Mouse (Mus musculus) gastrocnemius, adult 2 months (tissue): ENCODE measurements around the gene Abi1. TPM values are rescaled to one million over a fixed set of nuclear protein-coding genes. Genes with fewer than 3 reads are reported as not detected.
A peak's percentile ranks its signal among the peaks of the same experiment; 100 is the strongest.

ENCODE experiments used
- DNase-seq: peaks from one replicate; pipeline ENCODE4 v3.0.0; 2022
- H3K27ac ChIP-seq: fragments of 200-600 bp; 2 replicates; pipeline ENCODE4 v1.8.1; 2022; ENCODE audit warnings: mild to moderate bottlenecking
- H3K4me3 ChIP-seq: fragments of 200-600 bp; 2 replicates; pipeline ENCODE4 v1.8.1; 2022; ENCODE audit warnings: mild to moderate bottlenecking, moderate library complexity
- CTCF ChIP-seq: fragments of 200-600 bp; IDR thresholded peaks from 2 replicates; pipeline ENCODE4 v1.8.1; 2022; ENCODE audit warnings: antibody characterized with exemption, mild to moderate bottlenecking, moderate library complexity
- intact Hi-C: fragments of 180-260 bp; cut with DNase I; formaldehyde crosslinking; loops from one replicate; pipeline ENCODE4 v1.15.1; 2025
- long read RNA-seq, 2 experiments: library from polyadenylated mRNA; stranded (forward); transcript quantifications; one replicate each; pipeline ENCODE4 v2.0.0; 2021
- total RNA-seq, 2 experiments: library from RNA; stranded (reverse); gene quantifications; 2 replicates each; pipeline ENCODE4 v1.2.3; 2021

The Abi1 gene
- total RNA-seq = 10 to 100 TPM; 17.3 to 18.9 TPM
- long read RNA-seq, experiment 1, transcript Abi1-202 (11 exons, 3,023 nt) = major isoform, 7 of 20 reads
- long read RNA-seq, experiment 1, partial matches to known transcripts = 0 of 20 reads
- long read RNA-seq, experiment 1, other reads (novel, unspliced or antisense) = 5 of 20 reads
- long read RNA-seq, experiment 2, partial matches to known transcripts = 2 of 15 reads
- long read RNA-seq, experiment 2, other reads (novel, unspliced or antisense) = 9 of 15 reads

GRCm38 (mm10) chr2:23040001-23040646, at the start of gene Abi1:
Gene Abi1 (minus strand): TSS chr2:23040241.
- peak within 1 kb of the TSS; percentile 100 for H3K4me3 ChIP-seq
- intact Hi-C loops = loop anchor here (1.0 kb wide), 1 partner anchor 28 kb away; the partner anchor contains the start of gene Acbd5
- peak; percentile 95 for DNase-seq
- peak; percentile 63 for TF ChIP-seq CTCF
- H3K27ac ChIP-seq = peak within 1 kb of the TSS; percentile 92

- no peak for DNase-seq
- H3K27ac ChIP-seq = no peak overlapping the region
- H3K4me3 ChIP-seq = no peak overlapping the region
- TF ChIP-seq CTCF = no peak
- intact Hi-C loops = no loop called here
Observed at GRCm38 (mm10) chr2:23084540-23084939, 44.5 kb upstream of the Abi1 start.

DNA sequence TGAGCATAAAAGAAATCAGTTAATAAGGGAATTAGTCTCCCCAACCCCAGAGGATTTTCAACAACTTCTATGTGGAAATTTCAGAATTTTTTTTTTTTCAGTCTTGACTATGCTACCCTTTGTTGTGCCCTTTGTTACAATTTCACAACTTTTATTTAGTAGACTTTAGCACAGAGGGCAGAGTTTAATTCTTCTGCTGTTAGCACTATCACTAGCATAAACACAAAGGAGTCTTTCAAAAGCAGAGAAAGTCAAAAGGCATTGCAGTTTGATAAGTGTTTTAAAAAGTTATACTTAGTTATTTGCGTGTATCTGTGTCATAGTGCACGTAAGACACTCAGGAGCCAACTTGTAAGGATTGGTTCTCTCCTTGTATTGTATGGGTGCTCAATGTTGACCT, 38.5 kb upstream of the Abi1 start:
- TF ChIP-seq CTCF = no peak
- intact Hi-C loops = loop anchor here (10.0 kb wide), 1 partner anchor 134 kb away; no protein-coding TSS in a partner anchor
- no peak overlapping the region for H3K27ac ChIP-seq
- no peak for DNase-seq
- H3K4me3 ChIP-seq = no peak overlapping the region

DNA sequence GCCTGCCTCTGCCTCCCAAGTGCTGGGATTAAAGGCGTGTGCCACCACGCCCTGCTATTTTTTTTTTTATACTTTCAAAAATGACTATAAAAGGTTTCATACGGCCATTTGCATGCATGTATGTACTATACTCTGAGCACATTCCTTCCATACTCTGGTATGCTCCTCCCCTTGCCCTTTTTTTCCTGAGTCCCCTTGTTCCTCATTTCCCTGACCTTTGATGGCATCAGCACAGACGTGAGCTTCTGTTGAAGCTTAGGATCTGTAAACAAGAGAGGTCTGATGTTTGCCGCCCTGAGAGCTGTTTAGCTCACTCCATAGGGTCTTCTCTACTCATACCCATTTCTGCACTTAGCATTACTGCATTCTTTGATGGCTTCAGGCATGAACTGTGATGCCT, 37.7 kb upstream of the Abi1 start:
- no peak overlapping the region for H3K4me3 ChIP-seq
- no peak overlapping the region for H3K27ac ChIP-seq
- TF ChIP-seq CTCF = no peak
- DNase-seq = no peak
- intact Hi-C loops = loop anchor here (10.0 kb wide), 1 partner anchor 133 kb away; no protein-coding TSS in a partner anchor

- no peak overlapping the region for H3K27ac ChIP-seq
- intact Hi-C loops = loop anchor here (10.0 kb wide), 1 partner anchor 132 kb away; no protein-coding TSS in a partner anchor
- no peak for DNase-seq
- no peak overlapping the region for H3K4me3 ChIP-seq
- no peak for TF ChIP-seq CTCF
Observed at GRCm38 (mm10) chr2:23076783-23077182, 36.7 kb upstream of the Abi1 start.

GRCm38 (mm10) chr2:23075846-23076245, 35.8 kb upstream of the Abi1 start:
- intact Hi-C loops = loop anchor here (10.0 kb wide), 1 partner anchor 131 kb away; no protein-coding TSS in a partner anchor
- no peak for TF ChIP-seq CTCF
- Histone ChIP-seq H3K27ac (no peak overlapping the region), H3K4me3 (no peak overlapping the region)
- no peak for DNase-seq

DNA sequence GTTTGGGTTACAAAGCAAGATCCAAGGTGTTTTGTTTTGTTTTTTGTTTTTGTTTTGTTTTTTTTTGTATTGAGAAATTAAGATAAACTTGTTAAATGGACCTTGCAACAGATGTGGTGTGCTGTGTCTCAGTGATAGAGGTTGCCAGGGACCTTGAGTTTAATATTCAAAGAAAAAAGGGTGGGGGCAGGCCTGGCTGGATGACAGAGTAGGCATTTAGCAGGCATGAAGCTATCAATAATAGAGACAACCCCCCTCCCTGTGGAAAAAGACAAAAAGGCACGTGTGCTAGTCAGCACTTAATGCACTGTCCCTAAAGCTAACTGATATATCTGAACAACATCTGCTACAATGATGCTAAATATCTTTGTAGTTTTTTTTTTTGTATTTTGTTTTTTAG, 31.4 kb upstream of the Abi1 start:
- intact Hi-C loops = loop anchor here (10.0 kb wide), 1 partner anchor 127 kb away; no protein-coding TSS in a partner anchor
- H3K4me3 ChIP-seq = no peak overlapping the region
- DNase-seq = no peak
- H3K27ac ChIP-seq = no peak overlapping the region
- TF ChIP-seq CTCF = no peak

- intact Hi-C loops = loop anchor here (10.0 kb wide), 1 partner anchor 126 kb away; no protein-coding TSS in a partner anchor
- H3K27ac ChIP-seq = no peak overlapping the region
- H3K4me3 ChIP-seq = no peak overlapping the region
- no peak for TF ChIP-seq CTCF
- DNase-seq = no peak
Observed at GRCm38 (mm10) chr2:23070491-23070890, 30.4 kb upstream of the Abi1 start.

- Histone ChIP-seq H3K4me3 (peak overlapping the region; percentile 92), H3K27ac (peak overlapping the region; percentile 98)
- TF ChIP-seq CTCF = peak; percentile 35; the same call in 1 of the 2 replicates
- intact Hi-C loops = loop anchor here (1.0 to 2.0 kb wide), 3 partner anchors 29 to 175 kb away; partner anchors contain the start of gene Abi1
- peak; percentile 96 for DNase-seq
Observed at GRCm38 (mm10) chr2:23068894-23069744, 29.1 kb upstream of the Abi1 start.

DNA sequence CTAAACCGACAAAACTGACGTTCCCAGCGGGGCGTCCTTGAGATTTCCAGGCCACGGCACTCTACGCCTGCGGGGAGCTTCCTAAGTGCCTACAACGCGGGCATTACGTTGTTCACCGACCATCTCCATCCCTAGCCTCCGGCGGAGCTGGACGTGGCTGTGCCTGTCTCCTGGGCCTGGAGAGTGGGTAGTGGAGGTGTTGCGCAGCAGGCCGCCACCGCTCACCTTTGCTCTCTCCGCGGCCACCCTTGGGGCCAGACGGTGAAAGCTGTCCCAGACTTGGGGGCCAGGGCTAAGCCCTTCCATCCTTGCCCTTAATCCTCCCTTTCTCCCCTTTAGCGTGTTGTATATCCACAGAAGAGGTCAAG, 28.3 kb upstream of the Abi1 start:
- Histone ChIP-seq H3K27ac (peak overlapping the region; percentile 98), H3K4me3 (peak overlapping the region; percentile 92)
- TF ChIP-seq CTCF = no peak
- intact Hi-C loops = loop anchor here (1.0 to 2.0 kb wide), 3 partner anchors 28 to 174 kb away; partner anchors contain the start of gene Abi1
- DNase-seq = peak; percentile 56

- DNase-seq = peak; percentile 96
- peak within 1 kb of the TSS; percentile 98 for H3K27ac ChIP-seq
- intact Hi-C loops = loop anchor here (1.0 to 2.0 kb wide), 3 partner anchors 27 to 173 kb away; partner anchors contain the start of gene Abi1
- TF ChIP-seq CTCF = no peak
- peak within 1 kb of the TSS; percentile 92 for H3K4me3 ChIP-seq
Observed at GRCm38 (mm10) chr2:23067552-23068369, 27.7 kb upstream of the Abi1 start, which contains the start of gene Acbd5. Gene Acbd5 (plus strand): TSS chr2:23068167.
